Mouse (Mus musculus): ENCODE measurements at regions not wholly inside any gene's neighbourhood (a gene's known extent, or its start where the extent isn't known, plus 50 kb on each side); places are given as distances from the start of the nearest gene placed in this dataset.

- Histone ChIP-seq H3K4me1 (ENCODE audit: control insufficient read depth, insufficient read depth, low read length) (peaks cover 8% of the 10 kb centered on the region; the same call in 1 of the 2 replicates), H3K4me3 (replicated peaks; ENCODE audit: low read depth, low read length) (no peak overlapping the region), H3K9me3 (ENCODE audit: control insufficient read depth, low read length) (no peaks in the 10 kb centered on the region), H3K36me3 (ENCODE audit: control insufficient read depth, insufficient read depth, low read length) (no peaks in the 10 kb centered on the region), H3K9ac (replicated peaks; ENCODE audit: low read length) (no peak overlapping the region), H3K27ac (replicated peaks; ENCODE audit: low read depth, low read length) (no peak overlapping the region), H3K4me2 (ENCODE audit: low read length) (no peak overlapping the region), H3K27me3 (ENCODE audit: control insufficient read depth, insufficient read depth, low read length) (no peaks in the 10 kb centered on the region)
- ATAC-seq (ENCODE audit: low FRiP score, low TSS enrichment) (no peak), DNase-seq (no peak)
- 78% methylated on average over 4 of the region's 4 CpGs for WGBS
Observed at GRCm38 (mm10) chr12:68977276-68977675, 181.7 kb downstream of the Rps29 start.

GRCm38 (mm10) chr12:68947240-68947639 is 211.7 kb downstream of the Rps29 start:
- DNase-seq: no peak
- no peak overlapping the region for H3K9ac ChIP-seq (replicated peaks; ENCODE audit: low read length)
- ATAC-seq (ENCODE audit: low FRiP score, low TSS enrichment): no peak
- H3K9me3 ChIP-seq (ENCODE audit: control insufficient read depth, low read length): no peaks in the 10 kb centered on the region
- H3K27me3 ChIP-seq (ENCODE audit: control insufficient read depth, insufficient read depth, low read length): no peaks in the 10 kb centered on the region
- no peaks in the 10 kb centered on the region for H3K4me1 ChIP-seq (ENCODE audit: control insufficient read depth, insufficient read depth, low read length)
- H3K36me3 ChIP-seq (ENCODE audit: control insufficient read depth, insufficient read depth, low read length): no peaks in the 10 kb centered on the region
- 92% methylated on average over 2 of the region's 2 CpGs for WGBS
- H3K4me3 ChIP-seq (replicated peaks; ENCODE audit: low read depth, low read length): no peak overlapping the region
- H3K4me2 ChIP-seq (ENCODE audit: low read length): no peak overlapping the region
- H3K27ac ChIP-seq (replicated peaks; ENCODE audit: low read depth, low read length): no peak overlapping the region

- H3K9ac ChIP-seq (replicated peaks; ENCODE audit: low read length): no peak overlapping the region
- DNase-seq (peak; percentile 8), ATAC-seq (ENCODE audit: low FRiP score, low TSS enrichment) (no peak)
- no peak overlapping the region for H3K27ac ChIP-seq (replicated peaks; ENCODE audit: low read depth, low read length)
- H3K36me3 ChIP-seq (ENCODE audit: control insufficient read depth, insufficient read depth, low read length): no peaks in the 10 kb centered on the region
- 35% methylated on average over 6 of the region's 6 CpGs for whole genome bisulfite sequencing
- H3K27me3 ChIP-seq (ENCODE audit: control insufficient read depth, insufficient read depth, low read length): no peaks in the 10 kb centered on the region
- no peak overlapping the region for H3K4me3 ChIP-seq (replicated peaks; ENCODE audit: low read depth, low read length)
- no peak overlapping the region for H3K4me2 ChIP-seq (ENCODE audit: low read length)
- no peaks in the 10 kb centered on the region for H3K9me3 ChIP-seq (ENCODE audit: control insufficient read depth, low read length)
- H3K4me1 ChIP-seq (ENCODE audit: control insufficient read depth, insufficient read depth, low read length): no peaks in the 10 kb centered on the region
Observed at GRCm38 (mm10) chr12:68910590-68910989, 248.4 kb downstream of the Rps29 start.

DNA sequence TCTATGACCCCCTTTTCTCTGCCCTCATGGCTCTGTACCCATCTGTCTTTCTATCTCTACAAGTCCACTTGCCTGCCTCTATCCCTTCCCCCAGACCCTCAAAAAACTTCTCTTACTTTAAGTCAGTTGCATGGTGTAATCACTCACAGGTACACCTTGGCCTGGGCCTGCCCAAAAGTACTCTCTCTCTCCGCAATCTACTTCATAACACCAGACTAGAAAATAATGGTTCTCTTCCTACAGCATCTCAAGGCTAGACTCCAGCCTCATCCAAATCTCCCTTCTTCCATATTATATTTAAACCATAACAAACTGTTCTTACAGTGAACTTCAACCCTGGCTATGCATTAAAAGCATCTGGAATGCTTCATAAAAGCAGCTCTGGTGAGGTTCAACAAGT is 254.2 kb downstream of the Rps29 start:
- Histone ChIP-seq H3K9me3 (ENCODE audit: control insufficient read depth, low read length) (no peaks in the 10 kb centered on the region), H3K27ac (replicated peaks; ENCODE audit: low read depth, low read length) (no peak overlapping the region), H3K4me3 (replicated peaks; ENCODE audit: low read depth, low read length) (no peak overlapping the region), H3K36me3 (ENCODE audit: control insufficient read depth, insufficient read depth, low read length) (no peaks in the 10 kb centered on the region), H3K27me3 (ENCODE audit: control insufficient read depth, insufficient read depth, low read length) (no peaks in the 10 kb centered on the region), H3K4me1 (ENCODE audit: control insufficient read depth, insufficient read depth, low read length) (no peaks in the 10 kb centered on the region), H3K4me2 (ENCODE audit: low read length) (no peak overlapping the region), H3K9ac (replicated peaks; ENCODE audit: low read length) (no peak overlapping the region)
- ATAC-seq (ENCODE audit: low FRiP score, low TSS enrichment) (no peak), DNase-seq (no peak)
- 96% methylated on average over 1 of the region's 1 CpGs for WGBS

GRCm38 (mm10) chr12:68889141-68889540 is 269.8 kb downstream of the Rps29 start:
- WGBS: 85% methylated on average over 3 of the region's 3 CpGs
- Histone ChIP-seq H3K4me1 (ENCODE audit: control insufficient read depth, insufficient read depth, low read length) (no peaks in the 10 kb centered on the region), H3K9me3 (ENCODE audit: control insufficient read depth, low read length) (no peaks in the 10 kb centered on the region), H3K4me3 (replicated peaks; ENCODE audit: low read depth, low read length) (no peak overlapping the region), H3K27me3 (ENCODE audit: control insufficient read depth, insufficient read depth, low read length) (no peaks in the 10 kb centered on the region), H3K27ac (replicated peaks; ENCODE audit: low read depth, low read length) (no peak overlapping the region), H3K36me3 (ENCODE audit: control insufficient read depth, insufficient read depth, low read length) (no peaks in the 10 kb centered on the region), H3K9ac (replicated peaks; ENCODE audit: low read length) (no peak overlapping the region), H3K4me2 (ENCODE audit: low read length) (no peak overlapping the region)
- no peak for DNase-seq
- ATAC-seq (ENCODE audit: low FRiP score, low TSS enrichment): no peak

- H3K36me3 ChIP-seq (ENCODE audit: control insufficient read depth, insufficient read depth, low read length): no peaks in the 10 kb centered on the region
- 94% methylated on average over 6 of the region's 6 CpGs for WGBS
- no peaks in the 10 kb centered on the region for H3K27me3 ChIP-seq (ENCODE audit: control insufficient read depth, insufficient read depth, low read length)
- H3K9me3 ChIP-seq (ENCODE audit: control insufficient read depth, low read length): no peaks in the 10 kb centered on the region
- no peaks in the 10 kb centered on the region for H3K4me1 ChIP-seq (ENCODE audit: control insufficient read depth, insufficient read depth, low read length)
- no peak overlapping the region for H3K27ac ChIP-seq (replicated peaks; ENCODE audit: low read depth, low read length)
- no peak overlapping the region for H3K9ac ChIP-seq (replicated peaks; ENCODE audit: low read length)
- H3K4me2 ChIP-seq (ENCODE audit: low read length): no peak overlapping the region
- no peak for ATAC-seq (ENCODE audit: low FRiP score, low TSS enrichment)
- H3K4me3 ChIP-seq (replicated peaks; ENCODE audit: low read depth, low read length): no peak overlapping the region
- no peak for DNase-seq
Observed at GRCm38 (mm10) chr12:68882503-68882902, 276.5 kb downstream of the Rps29 start.

- Histone ChIP-seq H3K9ac (replicated peaks; ENCODE audit: low read length) (no peak overlapping the region), H3K27ac (replicated peaks; ENCODE audit: low read depth, low read length) (no peak overlapping the region)
- ATAC-seq (ENCODE audit: low FRiP score, low TSS enrichment): no peak
Observed at GRCm38 (mm10) chr12:68879425-68879824, 279.6 kb downstream of the Rps29 start.

DNA sequence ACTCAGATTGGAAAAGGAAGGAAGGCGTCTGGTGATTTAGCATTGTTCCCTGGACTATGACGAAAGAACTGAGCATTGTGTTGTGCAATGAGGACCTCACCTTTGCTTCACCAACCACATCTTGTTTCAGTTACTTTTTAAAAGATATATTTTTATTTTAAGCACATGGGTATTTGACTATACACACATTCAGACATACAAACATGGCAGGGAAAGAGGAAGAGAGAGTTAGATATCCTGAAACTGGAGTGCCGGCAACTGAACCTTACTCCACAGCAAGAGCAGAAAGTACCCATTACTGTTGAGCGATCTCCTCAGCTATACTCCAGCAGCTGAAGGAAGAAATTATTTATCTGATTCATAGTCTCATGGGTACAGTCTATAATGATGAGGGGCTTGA is 287.7 kb downstream of the Rps29 start:
- DNase-seq (no peak), ATAC-seq (ENCODE audit: low FRiP score, low TSS enrichment) (no peak)
- no peaks in the 10 kb centered on the region for H3K9me3 ChIP-seq (ENCODE audit: control insufficient read depth, low read length)
- H3K36me3 ChIP-seq (ENCODE audit: control insufficient read depth, insufficient read depth, low read length): no peaks in the 10 kb centered on the region
- no peak overlapping the region for H3K4me2 ChIP-seq (ENCODE audit: low read length)
- H3K27me3 ChIP-seq (ENCODE audit: control insufficient read depth, insufficient read depth, low read length): no peaks in the 10 kb centered on the region
- H3K9ac ChIP-seq (replicated peaks; ENCODE audit: low read length): no peak overlapping the region
- H3K27ac ChIP-seq (replicated peaks; ENCODE audit: low read depth, low read length): no peak overlapping the region
- H3K4me3 ChIP-seq (replicated peaks; ENCODE audit: low read depth, low read length): no peak overlapping the region
- no peaks in the 10 kb centered on the region for H3K4me1 ChIP-seq (ENCODE audit: control insufficient read depth, insufficient read depth, low read length)
- 98% methylated on average over 4 of the region's 4 CpGs for WGBS

More at GRCm38 (mm10) chr12:68879425-68879824, 279.6 kb downstream of the Rps29 start:
- Histone ChIP-seq H3K4me2 (ENCODE audit: low read length) (no peak overlapping the region), H3K9me3 (ENCODE audit: control insufficient read depth, low read length) (no peaks in the 10 kb centered on the region), H3K4me1 (ENCODE audit: control insufficient read depth, insufficient read depth, low read length) (no peaks in the 10 kb centered on the region), H3K27me3 (ENCODE audit: control insufficient read depth, insufficient read depth, low read length) (no peaks in the 10 kb centered on the region), H3K36me3 (ENCODE audit: control insufficient read depth, insufficient read depth, low read length) (no peaks in the 10 kb centered on the region), H3K4me3 (replicated peaks; ENCODE audit: low read depth, low read length) (no peak overlapping the region)
- DNase-seq: no peak

DNA sequence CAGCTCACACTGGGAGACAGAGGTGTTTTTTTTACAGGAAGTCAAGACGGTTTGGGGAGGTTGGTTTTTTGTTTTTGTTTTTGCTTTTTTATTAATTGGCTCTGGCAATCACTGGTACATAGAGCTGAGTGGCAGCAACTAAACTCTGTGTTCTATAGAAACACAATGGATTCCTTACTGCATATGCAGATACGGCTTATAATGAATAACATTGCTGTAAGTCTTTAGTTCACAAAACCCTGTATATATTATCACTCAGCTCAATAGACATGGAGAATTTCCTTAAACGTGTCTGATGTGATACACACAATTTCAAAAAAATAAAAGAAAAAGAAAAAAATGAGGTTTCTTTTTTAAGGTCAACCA is 296.0 kb downstream of the Rps29 start:
- Histone ChIP-seq H3K9me3 (ENCODE audit: control insufficient read depth, low read length) (no peaks in the 10 kb centered on the region), H3K4me2 (ENCODE audit: low read length) (no peak overlapping the region), H3K9ac (replicated peaks; ENCODE audit: low read length) (no peak overlapping the region), H3K27ac (replicated peaks; ENCODE audit: low read depth, low read length) (no peak overlapping the region), H3K36me3 (ENCODE audit: control insufficient read depth, insufficient read depth, low read length) (no peaks in the 10 kb centered on the region), H3K4me3 (replicated peaks; ENCODE audit: low read depth, low read length) (no peak overlapping the region), H3K4me1 (ENCODE audit: control insufficient read depth, insufficient read depth, low read length) (no peaks in the 10 kb centered on the region), H3K27me3 (ENCODE audit: control insufficient read depth, insufficient read depth, low read length) (no peaks in the 10 kb centered on the region)
- no peak for DNase-seq
- 78% methylated on average over 3 of the region's 3 CpGs for WGBS
- no peak for ATAC-seq (ENCODE audit: low FRiP score, low TSS enrichment)

Measured in midbrain, embryonic 14.5 days (tissue).